Mouse (Mus musculus) heart, postnatal 10 days (tissue): ENCODE data around the gene Rab35. TPM values are rescaled to one million over a fixed set of nuclear protein-coding genes. Genes with fewer than 3 reads are reported as not detected.

Experiments used
- DNase-seq, 2 experiments: peaks; one replicate each; pipeline ENCODE4 v3.0.0; 2021
- intact Hi-C: fragments of 180-260 bp; cut with DNase I; formaldehyde crosslinking; loops from one replicate; pipeline ENCODE4 v1.15.1; 2025
- total RNA-seq, 2 experiments: library from RNA; stranded (reverse); gene quantifications; 2 replicates each; pipeline ENCODE4 v1.2.3; 2021

Rab35 gene
- 10 to 100 TPM; 51.0 to 52.2 TPM for total RNA-seq

DNA sequence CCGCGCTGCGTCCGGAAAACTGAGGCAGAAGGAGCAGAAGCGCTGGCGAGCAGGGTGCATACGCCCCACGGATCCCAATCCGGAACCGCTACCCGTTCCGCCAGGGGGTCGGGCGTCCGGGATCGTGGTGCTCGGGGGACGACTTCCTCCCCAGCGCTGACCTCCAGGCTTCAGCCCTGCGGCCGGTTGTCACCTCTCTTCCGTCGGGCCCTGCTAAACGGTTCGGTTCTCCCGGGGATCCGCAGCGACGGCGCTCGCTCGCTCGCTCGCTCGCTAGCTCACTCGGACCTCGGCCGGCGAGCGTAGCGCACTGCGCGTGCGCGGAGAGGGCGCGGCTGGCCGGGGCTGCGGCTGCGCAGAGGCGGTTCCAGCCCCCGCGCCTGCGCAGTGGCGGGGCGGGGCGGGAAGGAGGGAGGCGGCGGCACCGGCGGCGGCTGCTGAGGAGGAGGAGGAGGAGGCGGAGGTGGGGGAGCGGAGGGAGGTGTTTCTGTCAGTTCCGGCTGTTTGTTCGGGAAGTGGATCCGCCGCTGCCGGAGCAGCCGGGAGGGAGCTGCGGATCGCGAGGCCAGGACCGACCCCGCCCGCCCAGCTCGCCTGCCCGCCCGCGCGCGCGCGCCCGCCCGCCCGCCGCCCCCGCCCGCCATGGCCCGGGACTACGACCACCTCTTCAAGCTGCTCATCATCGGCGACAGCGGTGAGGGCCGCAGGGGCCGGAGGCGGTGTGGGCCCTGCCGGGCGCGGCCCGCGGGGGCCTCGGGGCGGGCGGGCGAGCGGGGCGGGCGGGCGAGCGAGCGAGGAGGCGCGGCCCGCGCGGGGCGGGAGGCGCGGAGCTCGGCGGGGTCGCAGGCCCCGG is at the start of gene Rab35:
Rab35 (plus strand) TSS at position 404 of the 853 bp plus-strand sequence.
- intact Hi-C loops, result no loop called here

DNA sequence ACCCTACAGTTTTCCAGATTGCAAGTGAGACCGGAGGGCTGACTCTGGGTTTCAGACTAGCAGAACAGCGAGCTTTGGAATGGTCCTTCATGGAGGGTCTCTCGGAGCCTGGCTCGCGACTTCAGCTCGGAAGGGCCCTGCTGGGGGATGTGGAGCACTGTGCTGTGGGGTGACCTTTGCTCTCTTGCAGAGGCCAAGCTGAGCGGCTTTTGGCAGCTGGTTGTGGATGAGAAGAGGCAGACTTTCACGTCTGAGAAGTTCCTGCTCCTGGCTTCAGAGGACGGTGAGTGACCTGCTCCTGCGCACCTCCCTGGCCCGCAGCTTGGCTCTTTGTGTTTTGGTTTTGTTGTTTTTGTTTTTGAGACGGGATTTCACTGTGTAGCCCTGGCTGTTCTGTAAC is 46.1 kb upstream of the Rab35 start:
- no peak for DNase-seq
- intact Hi-C loops, result no loop called here

More for the DNA sequence above, at the start of gene Rab35:
- DNase-seq, result peak; percentile 96

DNA sequence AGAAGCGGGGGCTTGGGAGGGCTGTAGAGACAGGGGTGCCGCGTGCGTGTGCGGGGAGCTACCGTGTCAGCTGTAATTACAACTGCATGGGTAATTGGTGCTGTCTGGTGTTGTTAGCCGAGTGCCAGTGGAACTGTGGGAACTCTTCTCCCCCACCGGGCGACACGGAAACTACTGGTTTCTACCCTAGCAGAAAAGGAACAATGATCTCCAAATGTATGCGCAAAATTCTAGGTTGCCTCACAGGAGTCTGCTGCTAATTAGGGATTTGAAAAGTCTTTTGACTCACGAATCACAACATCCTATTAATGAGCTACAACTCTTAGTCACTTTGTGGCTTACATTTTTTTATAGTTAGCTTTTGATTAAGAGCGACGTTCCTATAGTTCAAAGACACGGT is 45.5 kb upstream of the Rab35 start:
- intact Hi-C loops, result no loop called here
- DNase-seq, result no peak

- intact Hi-C loops, result no loop called here
- DNase-seq, result no peak
These were observed 44.9 kb upstream of the Rab35 start for GRCm38 (mm10) chr5:115586780-115587179.

GRCm38 (mm10) chr5:115591028-115591427 is 40.7 kb upstream of the Rab35 start:
- intact Hi-C loops, result no loop called here
- DNase-seq, result no peak

DNA sequence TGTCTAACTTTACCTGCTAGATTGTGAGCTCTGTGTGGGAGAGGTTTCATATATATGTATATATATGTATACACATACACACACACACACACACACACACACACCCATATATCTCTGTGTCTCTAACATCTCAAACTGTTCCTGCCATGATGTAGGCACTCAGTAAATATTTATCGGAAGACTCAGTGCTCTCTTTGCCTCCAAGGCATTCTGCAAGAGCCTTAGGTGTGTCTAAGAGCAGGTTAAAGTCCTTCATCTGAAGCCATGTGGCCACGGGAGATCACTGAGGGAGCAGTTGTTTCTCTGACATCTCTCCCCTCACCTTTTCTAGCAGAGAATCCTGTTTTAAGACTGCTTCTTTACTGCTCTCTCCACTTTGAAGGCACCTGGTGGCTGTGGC is 40.2 kb upstream of the Rab35 start:
- no peak for DNase-seq
- intact Hi-C loops, result no loop called here

DNA sequence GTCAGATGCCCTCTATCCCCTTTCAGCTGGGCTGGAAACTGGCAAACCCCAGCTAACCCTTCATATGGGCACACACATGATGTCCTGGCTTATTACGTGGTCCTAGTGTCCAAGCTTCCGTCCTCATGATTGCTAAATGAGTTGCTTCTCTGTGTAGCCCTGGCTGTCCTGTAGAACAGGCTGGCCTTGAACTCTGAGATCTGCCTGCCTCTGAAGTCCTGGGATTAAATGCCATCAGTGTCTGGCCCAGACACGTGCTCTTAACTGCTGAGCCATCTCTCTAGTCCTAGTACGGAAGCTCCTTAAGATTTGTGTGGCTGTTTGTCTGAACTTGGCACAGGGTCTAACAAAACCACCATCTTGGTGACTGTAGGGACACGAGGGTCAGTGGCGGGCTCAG is 28.1 kb upstream of the Rab35 start:
- no peak for DNase-seq
- intact Hi-C loops, result no loop called here

DNA sequence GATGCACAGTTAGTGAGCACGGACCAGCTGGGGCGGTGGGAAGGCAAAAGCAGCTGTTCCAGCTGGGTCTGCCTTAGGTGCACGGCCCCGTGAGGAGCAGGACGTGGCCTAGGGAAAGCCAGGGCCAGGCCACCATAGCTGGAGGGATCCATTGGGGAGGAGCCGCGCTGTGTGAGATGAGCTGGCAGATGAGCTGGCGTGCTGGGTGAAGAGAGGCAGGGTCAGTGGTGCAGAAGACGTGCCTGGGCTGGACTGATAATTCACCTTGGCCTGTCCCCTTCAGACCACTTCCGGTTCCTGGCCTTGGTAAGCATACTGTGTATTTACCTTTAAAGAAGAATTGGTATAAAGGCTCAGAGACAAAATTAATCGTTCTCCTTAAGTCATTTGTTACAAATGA is 20.1 kb upstream of the Rab35 start:
- intact Hi-C loops, result no loop called here
- no peak for DNase-seq

- intact Hi-C loops, result no loop called here
- DNase-seq, result no peak
These were observed 18.4 kb upstream of the Rab35 start for GRCm38 (mm10) chr5:115613332-115613731.

DNA sequence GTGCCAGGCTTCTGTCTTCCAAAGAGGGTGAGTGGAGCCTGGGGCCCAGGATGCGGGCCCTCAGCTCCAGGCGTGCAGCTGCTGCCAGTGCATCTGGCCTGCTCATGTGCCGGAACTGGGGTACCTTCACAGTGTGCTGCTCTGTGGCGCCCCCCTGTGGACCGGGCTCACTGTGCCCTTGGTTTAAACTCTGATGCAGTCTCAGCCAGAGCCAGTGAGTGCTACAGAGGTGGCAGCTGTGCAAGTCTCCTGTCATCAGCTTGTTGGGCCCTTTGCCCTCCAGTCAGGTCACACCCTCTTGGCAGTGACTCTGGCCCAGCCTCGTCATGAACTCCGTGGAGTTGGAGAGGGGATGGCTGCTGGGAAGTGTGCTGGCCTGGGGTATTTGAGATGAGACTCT is 16.8 kb upstream of the Rab35 start:
- peak; percentile 83 to 87 for DNase-seq
- intact Hi-C loops, result no loop called here

- DNase-seq, result no peak
- intact Hi-C loops, result no loop called here
These were observed 12.0 kb upstream of the Rab35 start for GRCm38 (mm10) chr5:115619690-115620089.

GRCm38 (mm10) chr5:115622686-115623085 is 9.0 kb upstream of the Rab35 start:
- DNase-seq, result no peak
- intact Hi-C loops, result no loop called here

DNA sequence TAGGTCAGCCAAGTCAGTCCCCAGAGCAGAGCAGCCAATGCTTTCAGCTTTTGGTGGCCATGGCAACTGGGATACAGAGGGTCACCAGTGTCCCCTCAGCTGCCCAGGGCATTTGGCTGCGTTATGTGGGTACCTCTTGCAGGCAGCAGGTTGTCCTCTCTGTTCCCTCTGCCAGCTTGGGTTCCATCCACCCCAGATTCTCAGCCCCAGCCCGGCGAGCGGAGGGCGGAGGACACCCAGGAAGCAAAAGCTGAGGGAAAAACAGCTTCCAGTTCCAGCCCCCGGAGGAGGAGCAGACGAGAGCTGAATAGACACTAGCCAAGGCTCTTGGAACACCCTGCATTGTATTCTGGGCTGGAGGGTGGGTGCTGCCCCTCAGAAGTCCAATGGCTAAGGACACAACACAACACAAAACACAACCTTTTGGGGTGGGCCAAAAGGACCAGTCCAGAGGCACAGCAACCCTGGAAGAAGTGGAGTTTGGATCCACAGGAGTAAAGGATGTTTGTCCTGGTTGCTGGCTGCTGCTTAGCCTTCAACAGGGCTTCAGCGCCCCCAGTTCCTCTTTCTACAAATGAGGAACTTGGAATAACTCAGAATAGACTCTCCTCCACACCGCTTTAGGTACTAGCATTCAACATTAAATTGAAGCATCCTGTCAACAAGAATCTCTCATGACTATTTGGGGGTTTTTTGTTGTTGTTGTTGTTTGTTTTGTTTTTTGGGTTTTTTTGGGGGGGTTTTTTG is 7.8 kb upstream of the Rab35 start:
- intact Hi-C loops, result no loop called here
- peak in 1 of 2 experiments; percentile 33 for DNase-seq

DNA sequence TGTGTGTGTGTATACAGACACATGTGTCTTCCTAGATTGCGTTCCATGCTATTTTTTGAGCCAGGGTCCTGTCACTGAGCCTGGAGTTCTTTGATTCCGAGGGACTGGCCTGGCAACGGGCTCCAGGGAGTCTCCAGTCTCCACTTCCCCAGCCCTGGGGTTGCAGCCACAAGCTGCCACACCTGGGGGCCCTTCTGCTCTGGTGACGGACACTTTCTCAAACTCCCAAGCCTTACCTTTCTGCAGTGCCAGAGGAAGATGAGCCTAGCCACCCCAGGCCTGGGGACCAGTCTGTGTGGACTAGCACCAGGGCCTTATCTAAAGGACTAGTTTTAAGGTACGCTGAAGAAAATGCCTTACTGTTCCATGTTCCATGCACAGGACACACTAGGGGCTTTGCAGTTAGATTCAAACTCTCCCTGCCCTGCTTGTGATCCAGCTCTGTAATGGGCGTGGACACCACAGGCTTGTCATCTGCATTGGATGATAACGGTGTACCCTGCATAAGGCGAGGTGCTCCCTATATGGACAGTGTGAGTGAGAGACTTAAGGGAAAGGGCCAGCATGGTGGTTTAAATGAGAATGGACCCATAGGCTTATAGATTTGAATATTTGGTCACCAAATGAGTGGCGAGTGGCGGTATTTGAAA is 5.3 kb upstream of the Rab35 start:
- intact Hi-C loops, result no loop called here
- no peak for DNase-seq

DNA sequence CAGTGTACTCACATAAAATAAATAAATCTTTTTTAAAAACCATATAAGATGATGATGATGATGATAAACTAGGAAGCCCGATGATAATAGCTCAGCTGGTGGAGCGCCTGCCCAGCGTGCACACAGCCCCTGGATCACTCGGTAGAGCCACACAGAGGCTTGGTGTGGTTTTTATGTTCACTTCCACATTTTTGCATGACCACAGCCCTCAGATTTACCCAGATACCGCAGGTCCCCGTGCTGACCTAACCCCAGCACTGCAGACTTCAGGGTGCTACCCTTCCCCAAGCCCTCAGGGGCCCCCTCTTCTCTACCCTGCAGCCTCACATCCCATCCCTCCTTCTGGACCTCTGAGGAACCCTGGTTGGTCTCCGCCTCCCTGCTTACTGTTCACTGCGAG is 3.6 kb upstream of the Rab35 start:
- intact Hi-C loops, result no loop called here

GRCm38 (mm10) chr5:115629672-115630071 is 2.0 kb upstream of the Rab35 start:
- intact Hi-C loops, result no loop called here
- DNase-seq, result no peak

More for the DNA sequence above, 3.6 kb upstream of the Rab35 start:
- no peak for DNase-seq

- DNase-seq, result no peak
- intact Hi-C loops, result no loop called here
These were observed 1.4 kb upstream of the Rab35 start for GRCm38 (mm10) chr5:115630291-115630690.

DNA sequence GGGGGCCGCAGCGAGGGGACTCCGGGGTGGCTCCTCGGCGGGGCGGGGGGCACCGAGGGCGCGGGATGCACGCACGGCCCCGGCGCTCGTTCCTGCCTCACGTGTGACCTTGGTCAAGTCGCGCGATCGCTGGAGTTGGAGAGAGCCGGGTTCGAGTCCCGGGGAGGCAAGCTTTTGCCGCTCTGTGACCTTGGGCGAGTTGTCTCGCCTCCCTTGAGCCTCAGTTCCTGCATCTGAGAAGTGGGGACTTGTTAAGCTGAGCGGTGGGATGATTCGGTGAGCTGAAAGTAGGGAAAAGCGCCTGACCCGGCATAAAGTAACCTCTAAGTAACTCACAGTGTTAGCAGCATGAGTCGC is 628 bp downstream of the Rab35 start:
- peak; percentile 44 to 62 for DNase-seq

GRCm38 (mm10) chr5:115633060-115633459 is 1.4 kb downstream of the Rab35 start:
- intact Hi-C loops, result no loop called here
- no peak for DNase-seq

More for the DNA sequence above, 628 bp downstream of the Rab35 start:
- intact Hi-C loops, result no loop called here

- intact Hi-C loops, result no loop called here
- DNase-seq, result no peak
These were observed 2.3 kb downstream of the Rab35 start for GRCm38 (mm10) chr5:115634046-115634445.

- DNase-seq, result peak in 1 of 2 experiments; percentile 28
- intact Hi-C loops, result no loop called here
These were observed 3.8 kb downstream of the Rab35 start for GRCm38 (mm10) chr5:115635536-115635935.
